Mouse (Mus musculus) forebrain, embryonic 13.5 days (tissue): ENCODE results near the gene Fam83g. TPM values are rescaled to one million over a fixed set of nuclear protein-coding genes. Genes with fewer than 3 reads are reported as not detected.

Source experiments
- ATAC-seq: fragments of 200-750 bp; cut with Nextera tagmentation; 2 replicates; pipeline ENCODE4 v1.8.0; 2017
- H3K27ac ChIP-seq: fragments of 300-500 bp; sonication (generic); 2 replicates; pipeline ENCODE4 v1.5.1; 2015; ENCODE audit warnings: inconsistent platforms, mild to moderate bottlenecking, moderate library complexity
- H3K27me3 ChIP-seq: fragments of 300-500 bp; sonication (generic); 2 replicates; pipeline ENCODE4 v1.6.1; 2015; ENCODE audit warnings: mild to moderate bottlenecking, inconsistent platforms
- H3K36me3 ChIP-seq: fragments of 300-500 bp; sonication (generic); 2 replicates; pipeline ENCODE4 v1.6.1; 2015; ENCODE audit warnings: mild to moderate bottlenecking, inconsistent platforms; ENCODE audit not compliant: poor library complexity, severe bottlenecking
- H3K4me1 ChIP-seq: fragments of 300-500 bp; sonication (generic); 2 replicates; pipeline ENCODE4 v1.6.1; 2015; ENCODE audit warnings: inconsistent platforms
- H3K4me2 ChIP-seq: fragments of 300-500 bp; sonication (generic); 2 replicates; pipeline ENCODE4 v1.6.1; 2015; ENCODE audit warnings: inconsistent platforms, mild to moderate bottlenecking, moderate library complexity
- H3K4me3 ChIP-seq: fragments of 300-500 bp; sonication (generic); 2 replicates; pipeline ENCODE4 v1.5.1; 2015; ENCODE audit warnings: mild to moderate bottlenecking, inconsistent platforms
- H3K9ac ChIP-seq: fragments of 300-500 bp; sonication (generic); 2 replicates; pipeline ENCODE4 v1.6.1; 2015; ENCODE audit warnings: mild to moderate bottlenecking, inconsistent platforms
- H3K9me3 ChIP-seq: fragments of 300-500 bp; sonication (generic); replicated peaks from 2 replicates; pipeline ENCODE4 v1.6.1; 2016; ENCODE audit warnings: inconsistent platforms
- whole genome bisulfite sequencing: fragments of 180-500 bp; shearing (Covaris S2); methylation state at CpG from one replicate; pipeline ENCODE4 v1.1.7; 2015; 5-methylcytosine and 5-hydroxymethylcytosine counted together
- polyA plus RNA-seq: library from polyadenylated mRNA; unstranded; fragments of >200 nt; fragmentation: Nextera tagmentation; extraction: Ambion mirVana; gene quantifications from 2 replicates; pipeline ENCODE4 v1.2.1, GENCODE M21; 2015

Fam83g gene
- polyA plus RNA-seq, 1 experiment from 2014 or later = 0.32 TPM

DNA sequence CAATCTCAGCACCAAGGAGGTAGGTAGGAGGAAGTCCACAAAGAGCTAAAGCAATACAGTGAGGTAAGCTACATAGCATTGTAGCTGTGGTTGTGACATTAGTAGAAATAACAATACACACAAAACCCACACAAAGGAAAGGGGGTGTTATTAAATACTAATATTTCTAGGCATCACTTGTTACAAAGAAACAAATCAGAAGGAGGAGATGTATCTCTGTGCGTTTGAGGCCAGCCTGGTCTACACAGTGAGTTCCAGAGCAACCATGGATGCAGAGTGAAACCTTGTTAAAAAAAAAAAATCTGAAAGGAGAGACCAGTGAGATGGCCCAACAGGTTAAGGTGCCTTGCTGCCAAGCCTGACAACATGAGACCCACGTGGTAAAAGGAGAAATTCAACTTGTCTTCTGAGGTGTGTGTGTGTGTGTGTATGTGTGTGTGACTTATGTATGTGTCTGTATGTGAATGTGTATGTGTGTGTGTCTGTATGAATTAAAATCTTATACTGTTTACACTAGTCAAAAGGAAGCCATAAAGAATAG, 37.3 kb upstream of the Fam83g start:
- Histone ChIP-seq H3K4me1 (no peaks in the 10 kb centered on the region), H3K9ac (no peak overlapping the region), H3K27me3 (0 out of 2 replicates have a peak, but pooled peaks cover 3% of the 10 kb centered on the region), H3K4me2 (no peak overlapping the region), H3K4me3 (no peak overlapping the region), H3K9me3 (no peaks in the 10 kb centered on the region), H3K27ac (no peak overlapping the region), H3K36me3 (no peaks in the 10 kb centered on the region)
- no peak for ATAC-seq
- 65% methylated on average over 2 of the region's 2 CpGs for WGBS

DNA sequence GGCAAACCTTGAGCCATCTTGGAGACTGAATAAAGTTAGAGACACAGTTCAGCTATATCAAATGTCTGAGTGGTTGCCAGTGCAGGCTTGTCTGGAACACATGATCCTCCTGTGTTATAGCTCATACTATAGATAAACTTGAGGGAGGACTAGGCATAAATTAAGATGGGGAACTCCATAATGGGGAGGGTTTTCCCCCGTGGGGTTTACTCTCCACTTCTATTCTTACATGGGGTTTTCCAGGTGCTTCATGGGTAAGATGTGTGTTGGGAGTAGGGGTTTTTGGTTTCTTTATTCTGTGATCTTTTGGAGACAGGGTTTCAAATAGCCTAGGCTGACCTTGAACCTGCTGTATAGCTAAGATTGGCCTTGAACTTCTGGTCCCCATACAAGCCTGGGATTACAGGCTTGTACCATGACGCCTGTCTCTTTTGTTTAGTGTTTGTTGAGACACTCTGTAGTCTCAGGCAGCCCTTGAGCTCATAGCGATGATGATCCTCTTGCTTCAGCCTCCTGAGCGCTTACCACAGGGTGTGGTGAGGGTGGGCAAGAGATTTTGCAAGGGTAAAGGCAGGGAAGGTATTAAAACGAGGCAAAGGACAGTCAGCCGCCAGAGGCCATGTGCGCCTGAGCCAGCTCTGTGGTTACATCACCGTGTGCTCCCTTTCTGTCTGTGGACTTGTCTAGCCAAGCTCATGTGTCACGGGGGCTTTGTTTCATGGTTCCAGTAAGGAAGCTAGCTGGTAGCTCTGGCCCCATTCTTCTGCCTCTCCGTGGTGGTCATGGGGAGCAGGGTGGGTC, 36.6 kb upstream of the Fam83g start:
- H3K9ac ChIP-seq = no peak overlapping the region
- no peak overlapping the region for H3K4me3 ChIP-seq
- no peak overlapping the region for H3K27ac ChIP-seq
- H3K4me2 ChIP-seq = no peak overlapping the region
- ATAC-seq = no peak
- 0 out of 2 replicates have a peak, but pooled peaks cover 3% of the 10 kb centered on the region for H3K27me3 ChIP-seq
- no peaks in the 10 kb centered on the region for H3K4me1 ChIP-seq
- 72% methylated on average over 10 of the region's 10 CpGs for WGBS
- no peaks in the 10 kb centered on the region for H3K9me3 ChIP-seq
- no peaks in the 10 kb centered on the region for H3K36me3 ChIP-seq

DNA sequence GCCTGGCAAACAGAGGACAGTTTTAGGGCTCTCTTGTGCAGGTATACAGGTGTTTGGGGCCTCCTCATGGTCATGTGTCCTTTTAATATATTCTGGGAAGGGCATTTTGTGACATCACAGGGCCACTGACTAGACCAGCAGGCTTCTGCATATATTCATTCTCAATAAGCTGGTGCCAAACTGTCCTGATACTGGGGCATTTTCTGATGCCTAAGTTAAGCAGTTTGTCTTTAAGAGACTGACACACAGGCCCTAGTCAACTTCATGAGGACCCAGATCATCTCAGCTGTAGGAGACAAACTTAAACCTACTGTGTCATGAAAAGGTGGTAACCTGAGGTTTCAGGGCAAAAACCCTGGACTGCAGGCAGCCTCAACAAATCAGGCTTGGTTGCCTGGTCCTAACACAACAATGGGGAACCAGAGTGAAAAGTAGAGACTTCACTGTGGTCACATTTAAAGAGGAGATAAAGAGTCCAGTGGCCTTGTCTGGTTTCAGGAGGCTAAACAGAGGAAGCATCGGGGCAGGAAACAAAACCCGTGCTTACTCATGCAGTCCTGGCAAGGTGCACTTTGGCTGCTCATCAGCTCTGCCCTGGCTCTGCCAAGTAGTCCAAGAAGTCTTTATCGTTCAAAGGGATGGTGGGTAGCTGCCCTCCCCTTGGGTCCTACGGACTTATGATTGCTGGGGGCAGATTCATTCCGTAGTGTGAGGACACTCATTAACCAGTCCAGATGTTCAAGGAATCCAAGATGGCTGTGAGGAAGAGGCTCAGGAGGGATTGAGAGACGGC, 35.7 kb upstream of the Fam83g start:
- WGBS = 79% methylated on average over 6 of the region's 6 CpGs
- H3K27me3 ChIP-seq = 0 out of 2 replicates have a peak, but pooled peaks cover 3% of the 10 kb centered on the region
- ATAC-seq = no peak

DNA sequence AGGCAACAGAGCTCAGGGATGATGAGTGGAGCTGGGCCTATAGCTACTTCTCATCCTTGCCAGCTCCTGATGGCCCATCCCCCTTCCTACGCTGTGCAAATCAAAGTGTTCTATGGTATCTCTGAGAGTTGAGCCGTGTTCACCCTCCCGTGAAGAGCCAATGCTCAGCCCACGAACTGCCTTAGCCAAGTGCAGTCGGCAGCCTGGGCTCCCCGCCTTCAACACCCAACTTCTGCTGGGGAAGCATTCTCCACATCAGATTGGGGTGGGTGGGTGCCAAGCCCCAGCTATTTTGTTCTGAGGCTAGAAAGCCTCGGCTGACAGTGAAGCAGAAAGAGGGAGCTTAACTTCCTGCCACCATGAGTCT, 35.2 kb upstream of the Fam83g start:
- 88% methylated on average over 7 of the region's 7 CpGs for WGBS
- H3K4me3 ChIP-seq = no peak overlapping the region
- no peaks in the 10 kb centered on the region for H3K36me3 ChIP-seq
- no peaks in the 10 kb centered on the region for H3K9me3 ChIP-seq
- no peak overlapping the region for H3K27ac ChIP-seq
- H3K27me3 ChIP-seq = 0 out of 2 replicates have a peak, but pooled peaks cover 3% of the 10 kb centered on the region
- ATAC-seq = no peak
- no peak overlapping the region for H3K9ac ChIP-seq
- H3K4me2 ChIP-seq = no peak overlapping the region
- H3K4me1 ChIP-seq = no peaks in the 10 kb centered on the region

More for the DNA sequence above, 35.7 kb upstream of the Fam83g start:
- Histone ChIP-seq H3K4me1 (no peaks in the 10 kb centered on the region), H3K9ac (no peak overlapping the region), H3K4me3 (no peak overlapping the region), H3K4me2 (no peak overlapping the region), H3K9me3 (no peaks in the 10 kb centered on the region), H3K27ac (no peak overlapping the region), H3K36me3 (no peaks in the 10 kb centered on the region)

DNA sequence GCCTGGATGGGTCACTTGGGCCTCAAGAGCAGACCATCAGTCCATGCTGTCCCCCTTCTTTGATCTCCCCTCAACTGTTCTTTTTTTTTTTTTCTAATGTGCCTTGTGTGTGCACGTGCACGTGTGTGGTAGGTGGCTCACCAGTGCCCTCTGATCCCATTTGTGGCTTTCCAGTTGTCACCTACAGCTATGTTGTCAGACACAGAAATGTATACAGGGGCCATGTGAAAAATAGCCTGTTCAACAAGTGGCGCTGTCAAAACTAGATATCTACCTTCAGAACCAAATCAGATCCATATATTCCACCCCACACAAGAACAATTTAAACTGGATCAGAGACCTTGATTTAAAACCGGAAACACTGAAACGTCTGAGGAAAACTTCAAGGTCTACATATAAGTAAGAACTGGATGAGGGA, 34.7 kb upstream of the Fam83g start:
- Histone ChIP-seq H3K4me3 (no peak overlapping the region), H3K4me2 (no peak overlapping the region), H3K9me3 (no peaks in the 10 kb centered on the region), H3K9ac (no peak overlapping the region), H3K27ac (no peak overlapping the region), H3K36me3 (no peaks in the 10 kb centered on the region), H3K4me1 (no peaks in the 10 kb centered on the region), H3K27me3 (0 out of 2 replicates have a peak, but pooled peaks cover 3% of the 10 kb centered on the region)
- no peak for ATAC-seq
- 93% methylated on average over 5 of the region's 5 CpGs for WGBS

DNA sequence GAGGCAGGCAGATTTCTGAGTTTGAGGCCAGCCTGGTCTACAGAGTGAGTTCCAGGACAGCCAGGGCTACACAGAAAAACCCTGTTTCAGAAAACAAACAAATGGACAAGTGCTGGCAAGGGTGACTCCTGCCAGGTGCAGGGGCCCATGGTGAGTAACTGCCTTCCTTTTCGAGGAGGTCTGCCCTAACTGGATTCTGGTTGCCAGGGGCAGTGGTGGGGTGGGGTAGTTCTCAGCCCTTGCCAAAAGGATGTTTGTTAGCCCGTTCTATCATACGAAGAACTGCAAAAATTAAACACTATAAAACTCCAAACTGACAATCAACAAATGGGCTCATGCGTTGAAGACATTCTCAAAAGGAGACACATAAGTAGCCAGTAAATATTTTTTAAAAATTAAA, 34.3 kb upstream of the Fam83g start:
- Histone ChIP-seq H3K4me2 (no peak overlapping the region), H3K4me1 (no peaks in the 10 kb centered on the region), H3K9ac (no peak overlapping the region), H3K36me3 (no peaks in the 10 kb centered on the region), H3K9me3 (no peaks in the 10 kb centered on the region), H3K27me3 (0 out of 2 replicates have a peak, but pooled peaks cover 3% of the 10 kb centered on the region), H3K27ac (no peak overlapping the region), H3K4me3 (no peak overlapping the region)
- ATAC-seq = no peak
- 93% methylated on average over 4 of the region's 4 CpGs for WGBS

DNA sequence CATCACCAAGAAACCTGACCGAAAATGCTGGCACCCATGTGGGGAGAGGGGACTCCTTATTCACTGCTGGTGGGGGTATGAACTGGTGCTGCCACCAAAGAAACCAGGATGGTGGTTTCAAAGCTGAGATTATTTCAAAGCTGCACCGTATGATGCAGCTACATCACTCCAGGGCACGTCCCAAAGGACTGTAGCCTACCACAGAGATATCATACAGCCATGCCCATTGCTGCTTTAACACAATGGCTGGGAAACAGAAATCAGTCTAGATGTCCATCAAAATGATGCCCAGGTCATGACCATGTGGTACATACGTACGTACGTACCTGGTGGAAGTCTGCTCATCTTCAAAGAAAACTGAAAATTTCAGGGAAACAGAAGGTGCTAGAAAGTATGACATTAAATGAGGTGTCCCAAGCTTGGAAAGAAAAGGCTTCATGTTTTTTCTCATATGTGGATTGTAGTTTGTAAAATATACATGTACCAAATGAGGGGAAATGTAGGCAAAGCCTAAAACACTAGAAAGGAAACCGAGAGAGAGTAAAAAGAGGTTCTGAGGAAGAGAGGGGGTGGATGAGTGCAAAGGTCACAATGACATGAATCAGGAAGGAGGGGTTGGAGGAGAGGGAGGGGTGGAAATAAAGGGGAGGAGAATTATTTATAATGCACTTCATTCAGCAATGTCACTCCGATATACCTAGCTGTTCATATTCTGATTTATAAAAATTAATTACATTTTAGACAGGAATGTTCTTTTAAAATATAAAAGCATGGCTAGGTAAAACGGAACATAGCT, 33.2 kb upstream of the Fam83g start:
- Histone ChIP-seq H3K4me3 (no peak overlapping the region), H3K4me1 (no peaks in the 10 kb centered on the region), H3K9me3 (no peaks in the 10 kb centered on the region), H3K27me3 (0 out of 2 replicates have a peak, but pooled peaks cover 2% of the 10 kb centered on the region), H3K27ac (no peak overlapping the region), H3K4me2 (no peak overlapping the region), H3K36me3 (no peaks in the 10 kb centered on the region), H3K9ac (no peak overlapping the region)
- WGBS = 87% methylated on average over 9 of the region's 9 CpGs
- no peak for ATAC-seq

DNA sequence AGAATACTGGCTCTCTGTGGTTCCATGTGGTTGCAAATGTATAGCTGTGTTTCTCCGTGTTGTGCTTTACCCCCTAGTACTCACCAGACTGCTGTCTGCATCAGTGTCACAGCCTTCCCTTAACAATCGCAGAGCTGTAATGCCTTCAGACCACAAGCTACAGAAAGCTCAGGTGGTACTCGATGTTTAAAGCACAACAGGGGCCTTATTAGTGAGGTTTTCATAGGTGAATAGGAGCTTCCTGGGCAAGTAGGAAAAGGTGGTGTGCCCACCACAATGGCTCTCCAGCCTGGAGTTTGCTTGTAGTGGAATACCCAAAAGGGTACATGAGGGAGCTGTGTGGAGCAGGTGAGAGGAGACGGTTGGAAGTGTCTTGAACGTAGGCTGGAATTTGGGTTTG, 31.7 kb upstream of the Fam83g start:
- H3K36me3 ChIP-seq = no peaks in the 10 kb centered on the region
- H3K9ac ChIP-seq = no peak overlapping the region
- no peaks in the 10 kb centered on the region for H3K9me3 ChIP-seq
- ATAC-seq = no peak
- 91% methylated on average over 5 of the region's 5 CpGs for WGBS
- H3K4me2 ChIP-seq = no peak overlapping the region
- H3K4me3 ChIP-seq = no peak overlapping the region
- H3K4me1 ChIP-seq = no peaks in the 10 kb centered on the region
- no peak overlapping the region for H3K27ac ChIP-seq
- no peaks in the 10 kb centered on the region for H3K27me3 ChIP-seq

DNA sequence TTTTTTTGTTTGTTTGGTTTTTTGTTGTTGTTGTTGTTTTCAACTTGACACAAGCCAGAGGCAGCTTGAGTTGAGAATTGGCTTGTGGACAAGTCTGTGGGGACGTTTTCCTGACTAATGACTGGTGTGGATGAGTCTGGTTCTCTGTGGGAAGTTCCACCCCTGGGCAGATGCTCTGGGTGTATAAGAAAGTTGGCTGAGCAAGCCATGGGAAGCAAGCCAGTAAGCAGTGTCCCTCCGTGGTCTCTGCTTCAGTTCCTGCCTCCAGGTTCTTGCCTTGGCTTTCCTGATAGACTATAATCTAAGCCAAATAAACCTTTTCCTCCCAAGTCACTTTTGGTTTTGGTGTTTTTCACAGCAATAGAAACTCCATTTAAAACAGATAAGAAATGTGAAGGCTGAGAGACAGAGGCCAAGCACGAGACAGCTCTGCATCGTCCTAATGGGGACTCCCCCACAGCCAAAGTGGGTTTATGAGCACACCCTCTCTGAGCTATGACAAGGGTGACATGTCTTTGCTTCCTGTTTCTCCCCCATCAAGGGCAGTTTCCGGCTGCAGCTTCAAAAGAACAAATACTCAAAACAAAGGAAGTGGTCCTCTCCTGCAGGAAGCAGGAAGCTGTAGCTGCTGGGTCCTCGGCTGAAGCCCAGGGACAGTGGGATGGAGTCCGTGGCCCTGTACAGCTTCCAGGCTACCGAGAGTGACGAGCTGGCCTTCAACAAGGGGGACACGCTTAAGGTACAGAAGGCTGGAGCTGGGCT, 31.0 kb upstream of the Fam83g start, which contains the start of gene Grap:
Gene Grap, plus strand, starts transcription at position 580 of the 762 bp plus-strand sequence.
- WGBS = 78% methylated on average over 10 of the region's 10 CpGs

DNA sequence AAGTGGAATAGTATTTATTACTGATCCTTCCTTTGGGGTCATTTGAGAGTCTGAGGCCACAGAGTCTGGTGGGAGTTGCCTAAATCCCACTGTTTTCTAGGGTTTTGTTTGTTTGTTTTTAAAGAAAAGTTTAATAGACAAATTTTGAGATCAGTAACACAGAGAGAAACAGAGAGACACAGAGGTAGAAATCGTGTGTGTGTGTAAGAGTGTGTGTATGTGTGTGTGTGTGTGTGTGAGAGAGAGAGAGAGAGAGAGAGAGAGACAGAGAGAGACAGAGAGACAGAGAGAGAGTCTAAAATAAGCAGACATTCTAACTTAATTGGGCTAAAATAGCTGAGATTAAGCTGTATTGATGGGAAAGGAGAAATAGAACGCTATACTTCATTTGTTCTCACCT, 30.3 kb upstream of the Fam83g start:
- no peak overlapping the region for H3K4me2 ChIP-seq
- WGBS = 63% methylated on average over 2 of the region's 2 CpGs
- no peak for ATAC-seq

More for the DNA sequence above, 31.0 kb upstream of the Fam83g start, which contains the start of gene Grap:
- no peak for ATAC-seq
- H3K4me3 ChIP-seq = no peak within 1 kb of the TSS
- no peaks in the 10 kb centered on the region for H3K27me3 ChIP-seq
- H3K4me2 ChIP-seq = no peak within 1 kb of the TSS
- no peaks in the 10 kb centered on the region for H3K4me1 ChIP-seq
- H3K9me3 ChIP-seq = no peaks in the 10 kb centered on the region
- no peak within 1 kb of the TSS for H3K9ac ChIP-seq
- no peaks in the 10 kb centered on the region for H3K36me3 ChIP-seq
- H3K27ac ChIP-seq = no peak within 1 kb of the TSS

DNA sequence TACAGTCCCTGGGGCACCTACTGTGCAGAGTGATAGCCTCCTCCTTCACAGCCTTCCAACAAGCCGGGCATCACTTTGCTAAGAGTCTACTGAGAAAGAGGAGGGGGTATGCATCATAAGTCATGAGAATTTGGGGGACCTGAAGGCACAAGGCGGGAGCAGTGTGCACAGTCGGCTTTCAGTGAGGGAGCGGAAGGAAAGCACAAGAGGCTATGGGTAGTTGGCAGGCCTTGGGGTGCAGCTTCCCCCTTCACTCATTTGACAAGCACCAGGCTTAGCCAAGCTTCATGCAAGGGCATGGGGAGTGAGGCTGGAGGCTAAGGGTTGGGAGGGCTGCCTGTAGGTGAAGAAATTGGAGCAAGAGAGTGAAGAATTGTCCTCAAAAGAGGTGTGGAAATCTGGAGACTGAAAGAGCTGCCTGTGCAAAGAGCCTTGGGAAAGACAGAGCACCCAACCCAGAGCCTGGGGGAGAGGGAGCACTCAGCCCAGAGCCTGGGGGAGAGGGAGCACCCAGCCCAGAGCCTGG, 29.0 kb upstream of the Fam83g start:
- 87% methylated on average over 4 of the region's 4 CpGs for WGBS
- Histone ChIP-seq H3K36me3 (no peaks in the 10 kb centered on the region), H3K9ac (no peak overlapping the region), H3K4me3 (no peak overlapping the region), H3K27ac (no peak overlapping the region), H3K9me3 (no peaks in the 10 kb centered on the region), H3K27me3 (no peaks in the 10 kb centered on the region), H3K4me2 (no peak overlapping the region), H3K4me1 (no peaks in the 10 kb centered on the region)
- ATAC-seq = no peak

More for the DNA sequence above, 30.3 kb upstream of the Fam83g start:
- H3K4me3 ChIP-seq = no peak overlapping the region
- no peaks in the 10 kb centered on the region for H3K36me3 ChIP-seq
- no peaks in the 10 kb centered on the region for H3K4me1 ChIP-seq
- no peak overlapping the region for H3K27ac ChIP-seq
- no peaks in the 10 kb centered on the region for H3K27me3 ChIP-seq
- H3K9ac ChIP-seq = no peak overlapping the region
- H3K9me3 ChIP-seq = no peaks in the 10 kb centered on the region
